Mouse (Mus musculus) midbrain, embryonic 12.5 days (tissue): ENCODE data around the gene Ntn5. TPM values are rescaled to one million over a fixed set of nuclear protein-coding genes. Genes with fewer than 3 reads are reported as not detected.

ENCODE experiments used
- ATAC-seq: fragments of 200-750 bp; cut with Nextera tagmentation; 2 replicates; pipeline ENCODE4 v1.8.0; 2017; ENCODE audit warnings: low read depth, moderate TSS enrichment, moderate library complexity; ENCODE audit not compliant: low FRiP score
- H3K27ac ChIP-seq: fragments of 300-500 bp; sonication (generic); replicated peaks from 2 replicates; pipeline ENCODE4 v1.5.1; 2016; ENCODE audit warnings: mild to moderate bottlenecking
- H3K27me3 ChIP-seq: fragments of 300-500 bp; sonication (generic); 2 replicates; pipeline ENCODE4 v1.6.1; 2016; ENCODE audit warnings: mild to moderate bottlenecking
- H3K36me3 ChIP-seq: fragments of 300-500 bp; sonication (generic); 2 replicates; pipeline ENCODE4 v1.6.1; 2016
- H3K4me1 ChIP-seq: fragments of 300-500 bp; sonication (generic); 2 replicates; pipeline ENCODE4 v1.6.1; 2016
- H3K4me2 ChIP-seq: fragments of 300-500 bp; sonication (generic); replicated peaks from 2 replicates; pipeline ENCODE4 v1.6.1; 2016; ENCODE audit warnings: mild to moderate bottlenecking, moderate library complexity
- H3K4me3 ChIP-seq: fragments of 300-500 bp; sonication (generic); 2 replicates; pipeline ENCODE4 v1.5.1; 2016; ENCODE audit warnings: mild to moderate bottlenecking
- H3K9ac ChIP-seq: fragments of 300-500 bp; sonication (generic); replicated peaks from 2 replicates; pipeline ENCODE4 v1.6.1; 2016; ENCODE audit warnings: mild to moderate bottlenecking, moderate library complexity
- H3K9me3 ChIP-seq: fragments of 300-500 bp; sonication (generic); 2 replicates; pipeline ENCODE4 v1.6.1; 2016; ENCODE audit warnings: mild to moderate bottlenecking
- whole genome bisulfite sequencing: fragments of 180-500 bp; shearing (Covaris S2); methylation state at CpG from one replicate; pipeline ENCODE4 v1.1.7; 2016; 5-methylcytosine and 5-hydroxymethylcytosine counted together
- polyA plus RNA-seq: library from polyadenylated mRNA; unstranded; fragments of >200 nt; fragmentation: Nextera tagmentation; extraction: Ambion mirVana; gene quantifications from 2 replicates; pipeline ENCODE4 v1.2.1, GENCODE M21; 2016

Gene Ntn5
- polyA plus RNA-seq: 0.31 TPM in 1 of 2 replicates, not detected in the other

DNA sequence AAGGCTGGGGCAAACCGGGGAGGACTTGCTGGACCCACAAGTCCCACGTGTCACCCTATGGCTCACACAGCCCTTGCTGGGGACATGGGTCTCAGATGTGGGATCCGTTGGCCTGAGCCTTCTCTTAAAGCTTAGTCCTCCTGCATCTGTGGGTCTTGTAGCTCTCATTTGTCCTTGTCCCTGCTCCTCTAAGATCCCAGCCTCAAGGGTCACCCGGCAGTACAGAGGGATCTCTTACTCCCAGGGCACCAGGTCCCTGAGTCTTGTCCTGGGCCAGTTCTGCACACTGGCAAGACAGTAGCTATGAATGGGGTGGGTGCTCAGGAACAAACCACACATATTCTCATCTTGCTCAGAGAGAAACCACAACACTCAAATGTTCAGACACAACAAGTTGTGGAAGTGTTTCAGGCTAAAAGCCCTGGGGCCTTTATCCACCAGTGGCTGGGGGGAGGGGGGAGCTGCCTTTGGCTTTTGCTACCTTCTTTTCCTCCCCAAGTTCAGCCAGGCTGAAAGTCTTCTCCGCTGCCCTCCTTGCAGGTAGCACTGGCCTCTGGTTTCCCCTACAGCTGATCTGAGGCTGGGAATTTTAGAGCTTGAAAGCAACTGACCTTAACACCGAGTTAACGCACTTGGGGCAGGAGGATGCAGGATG lies at the start of gene Ntn5:
Gene Ntn5 (plus strand): TSS at position 627 of the 655 bp plus-strand sequence.
- WGBS: 75% methylated on average over 7 of the region's 7 CpGs
- Histone ChIP-seq H3K4me2 (no peak within 1 kb of the TSS), H3K4me1 (peaks cover 5% of the 10 kb centered on the region; the same call in 1 of the 2 replicates), H3K27me3 (peaks cover 24% of the 10 kb centered on the region), H3K36me3 (no peaks in the 10 kb centered on the region), H3K4me3 (no peak within 1 kb of the TSS), H3K9me3 (no peaks in the 10 kb centered on the region), H3K27ac (no peak within 1 kb of the TSS), H3K9ac (no peak within 1 kb of the TSS)
- 0 out of 2 replicates have a peak, but pooled peaks have one; percentile 8 for ATAC-seq

DNA sequence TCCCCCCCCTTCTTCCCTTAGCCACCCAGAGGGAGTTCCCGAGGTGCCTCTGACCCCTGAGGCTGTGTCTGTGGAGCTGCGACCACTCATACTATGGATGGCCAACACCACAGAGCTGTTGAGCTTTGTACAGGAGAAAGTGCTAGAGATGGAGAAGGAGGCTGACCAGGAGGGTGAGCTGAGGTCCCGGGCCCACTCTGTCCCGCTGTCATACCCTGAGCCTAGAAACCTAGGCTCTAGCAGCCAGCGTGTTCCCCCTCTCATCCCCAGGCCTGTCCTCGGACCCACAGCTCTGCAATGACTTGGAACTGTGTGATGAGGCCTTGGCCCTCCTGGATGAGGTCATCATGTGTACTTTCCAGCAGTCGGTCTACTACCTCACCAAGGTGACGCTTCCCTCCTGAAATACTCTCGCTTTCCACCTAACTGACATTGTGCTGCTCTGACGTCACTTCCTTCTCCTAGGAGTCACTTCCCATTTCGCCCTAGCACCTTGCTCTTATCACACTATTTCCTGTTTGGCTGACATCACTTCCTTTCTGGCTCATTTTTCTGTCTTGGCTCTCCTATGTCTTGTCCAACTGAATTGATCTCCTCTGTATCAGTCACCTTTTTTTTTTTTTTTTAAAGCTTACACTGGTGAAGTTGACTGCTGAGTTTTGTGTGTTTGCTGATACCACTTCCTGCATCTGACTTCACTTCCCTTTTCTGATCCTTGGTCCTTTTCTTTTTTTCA lies 48.7 kb upstream of the Ntn5 start:
- no peak overlapping the region for H3K4me3 ChIP-seq
- no peak overlapping the region for H3K27ac ChIP-seq
- H3K27me3 ChIP-seq: peaks cover 40% of the 10 kb centered on the region
- H3K9me3 ChIP-seq: no peaks in the 10 kb centered on the region
- no peak overlapping the region for H3K4me2 ChIP-seq
- whole genome bisulfite sequencing: 92% methylated on average over 10 of the region's 11 CpGs
- no peak for ATAC-seq
- no peak overlapping the region for H3K9ac ChIP-seq
- H3K4me1 ChIP-seq: peaks cover 12% of the 10 kb centered on the region
- H3K36me3 ChIP-seq: peaks cover 6% of the 10 kb centered on the region

DNA sequence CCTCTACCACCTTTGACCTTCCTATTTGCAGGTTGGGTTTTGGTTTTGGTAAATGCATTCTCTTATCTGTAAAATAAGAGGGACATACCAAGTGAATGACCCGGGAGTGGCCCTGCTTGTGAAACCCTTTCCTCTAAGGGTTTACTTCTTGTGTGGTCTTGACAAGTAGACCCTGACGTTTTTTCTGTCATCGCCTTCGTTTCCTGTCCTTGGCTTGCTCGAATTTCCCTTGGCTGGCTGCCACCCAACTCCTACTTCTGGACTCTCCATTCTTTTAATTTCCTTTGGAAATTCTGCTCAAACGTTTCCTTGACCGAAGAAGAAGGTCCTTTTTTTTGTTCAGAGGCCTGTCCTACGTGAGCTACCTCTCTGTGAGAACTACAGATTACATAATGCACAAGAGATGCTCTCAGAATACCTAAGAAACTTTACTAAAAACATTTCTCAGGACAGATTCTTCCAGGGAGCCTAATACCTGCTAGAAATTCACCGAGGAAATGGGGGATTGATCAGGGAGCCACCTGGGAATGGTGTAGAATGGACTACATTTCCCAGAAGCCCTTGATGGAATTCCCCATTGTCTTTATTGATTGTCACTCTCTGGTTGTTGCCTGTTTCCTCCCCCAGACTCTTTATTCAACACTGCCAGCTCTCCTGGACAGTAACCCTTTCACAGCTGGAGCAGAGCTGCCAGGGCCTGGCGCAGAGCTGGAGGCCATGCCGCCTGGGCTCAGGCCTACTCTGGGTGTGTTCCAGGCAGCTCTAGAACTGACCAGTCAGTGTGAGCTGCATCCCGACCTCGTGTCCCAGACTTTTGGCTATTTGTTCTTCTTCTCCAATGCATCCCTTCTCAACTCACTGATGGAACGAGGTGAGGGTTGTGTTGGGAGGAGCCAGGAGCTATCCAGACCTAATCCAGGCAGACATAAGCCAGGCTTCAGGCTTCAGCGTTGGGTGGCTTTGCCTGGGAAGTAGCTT lies 47.8 kb upstream of the Ntn5 start:
- Histone ChIP-seq H3K4me2 (no peak overlapping the region), H3K4me3 (no peak overlapping the region), H3K36me3 (peaks cover 6% of the 10 kb centered on the region), H3K4me1 (peaks cover 12% of the 10 kb centered on the region), H3K27ac (no peak overlapping the region), H3K27me3 (peaks cover 40% of the 10 kb centered on the region), H3K9ac (no peak overlapping the region), H3K9me3 (no peaks in the 10 kb centered on the region)
- ATAC-seq: no peak
- 92% methylated on average over 15 of the region's 15 CpGs for WGBS

DNA sequence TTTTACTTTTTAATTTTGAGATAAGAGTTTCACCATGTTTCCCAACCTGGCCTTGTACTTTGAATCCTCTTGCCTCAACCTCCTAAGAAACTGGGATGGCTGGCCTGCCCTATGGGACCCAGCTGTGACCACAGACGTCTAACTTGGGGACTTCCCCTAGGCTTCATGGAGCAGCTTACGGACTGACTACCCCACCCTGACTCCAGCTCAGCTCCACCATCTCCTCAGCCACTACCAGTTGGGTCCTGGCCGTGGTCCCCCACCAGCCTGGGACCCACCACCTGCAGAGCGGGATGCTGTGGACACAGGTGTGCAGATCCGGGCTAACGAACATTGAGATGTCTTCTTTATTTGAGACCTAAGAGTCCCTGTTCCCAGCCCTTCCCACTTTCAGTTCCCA lies 46.1 kb upstream of the Ntn5 start:
- H3K36me3 ChIP-seq: peaks cover 6% of the 10 kb centered on the region
- peaks cover 17% of the 10 kb centered on the region for H3K4me1 ChIP-seq
- H3K9me3 ChIP-seq: no peaks in the 10 kb centered on the region
- no peak overlapping the region for H3K27ac ChIP-seq
- H3K4me3 ChIP-seq: no peak overlapping the region
- no peak overlapping the region for H3K9ac ChIP-seq
- no peak for ATAC-seq
- no peak overlapping the region for H3K4me2 ChIP-seq
- peaks cover 23% of the 10 kb centered on the region for H3K27me3 ChIP-seq
- 91% methylated on average over 6 of the region's 6 CpGs for WGBS

DNA sequence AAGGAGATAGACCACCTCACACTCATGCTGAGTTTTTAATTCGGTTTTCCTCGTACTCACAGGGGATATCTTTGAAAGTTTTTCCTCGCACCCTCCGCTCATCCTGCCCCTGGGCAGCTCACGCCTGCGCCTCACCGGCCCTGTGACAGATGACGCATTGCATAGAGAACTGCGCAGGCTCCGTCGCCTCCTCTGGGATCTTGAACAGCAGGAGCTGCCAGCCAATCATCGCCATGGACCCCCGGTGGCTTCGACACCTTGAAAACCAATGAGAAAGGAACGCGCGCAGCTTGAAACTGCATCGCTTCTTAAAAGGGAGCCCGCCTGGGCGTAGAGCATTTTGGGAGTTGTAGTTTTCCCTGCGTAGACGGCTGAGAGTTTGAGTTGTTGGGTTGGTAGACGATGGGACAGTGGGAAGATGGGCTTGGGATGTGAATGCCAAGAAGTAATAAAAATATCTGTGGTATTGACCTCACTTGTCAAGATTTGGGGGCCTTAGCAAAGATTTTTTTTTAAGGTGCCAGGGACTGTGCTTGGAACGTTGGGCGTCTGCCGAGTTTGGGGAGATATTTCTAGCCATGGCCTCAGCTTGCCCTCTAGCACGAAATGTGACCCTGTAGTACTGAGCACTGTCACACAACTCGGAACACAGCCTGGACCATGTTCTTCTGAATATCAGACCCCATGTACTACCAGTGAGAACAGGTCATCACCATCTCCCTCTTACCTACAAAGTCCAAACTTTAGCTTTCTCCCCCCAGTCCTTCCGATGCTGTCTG lies 45.0 kb upstream of the Ntn5 start:
- Histone ChIP-seq H3K4me2 (peak overlapping the region; percentile 38), H3K27me3 (peaks cover 12% of the 10 kb centered on the region), H3K4me1 (peaks cover 20% of the 10 kb centered on the region), H3K36me3 (peaks cover 6% of the 10 kb centered on the region), H3K27ac (no peak overlapping the region), H3K4me3 (peak overlapping the region; percentile 24; the same call in 1 of the 2 replicates), H3K9ac (no peak overlapping the region), H3K9me3 (no peaks in the 10 kb centered on the region)
- ATAC-seq: peak; percentile 85
- 19% methylated on average over 29 of the region's 29 CpGs for WGBS

DNA sequence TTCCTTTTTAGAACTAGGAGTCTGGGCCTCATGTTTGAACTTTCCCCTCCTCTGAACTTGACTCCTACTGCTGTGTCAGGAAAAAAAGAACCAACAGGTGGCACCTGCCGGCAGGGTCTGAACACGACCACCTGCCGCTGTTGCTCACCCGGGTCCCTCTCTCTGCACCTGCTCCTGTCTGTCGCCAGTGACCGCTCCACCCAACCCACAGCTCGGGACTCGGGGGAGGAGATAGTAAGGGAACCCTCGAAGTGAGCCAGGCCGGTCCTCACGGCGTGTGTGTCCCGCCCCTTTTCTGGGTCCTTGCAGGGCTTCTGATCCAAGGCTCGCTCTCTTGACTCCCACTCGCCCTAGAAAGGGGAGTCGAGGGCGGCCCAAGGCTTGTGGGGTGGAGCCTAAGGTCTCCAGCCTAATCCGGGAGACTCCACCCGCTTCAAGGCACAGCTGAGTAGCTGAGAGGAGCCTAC lies 44.2 kb upstream of the Ntn5 start, which contains the start of gene Mamstr:
Gene Mamstr (plus strand): TSS at position 417 of the 467 bp plus-strand sequence.
- H3K4me2 ChIP-seq: peak within 1 kb of the TSS; percentile 38; the same call in 1 of the 2 replicates
- H3K9ac ChIP-seq: no peak within 1 kb of the TSS
- no peaks in the 10 kb centered on the region for H3K9me3 ChIP-seq
- 19% methylated on average over 19 of the region's 19 CpGs for WGBS
- no peak within 1 kb of the TSS for H3K4me3 ChIP-seq
- ATAC-seq: no peak
- peaks cover 12% of the 10 kb centered on the region for H3K27me3 ChIP-seq
- H3K36me3 ChIP-seq: peaks cover 6% of the 10 kb centered on the region
- no peak within 1 kb of the TSS for H3K27ac ChIP-seq
- H3K4me1 ChIP-seq: peaks cover 26% of the 10 kb centered on the region

DNA sequence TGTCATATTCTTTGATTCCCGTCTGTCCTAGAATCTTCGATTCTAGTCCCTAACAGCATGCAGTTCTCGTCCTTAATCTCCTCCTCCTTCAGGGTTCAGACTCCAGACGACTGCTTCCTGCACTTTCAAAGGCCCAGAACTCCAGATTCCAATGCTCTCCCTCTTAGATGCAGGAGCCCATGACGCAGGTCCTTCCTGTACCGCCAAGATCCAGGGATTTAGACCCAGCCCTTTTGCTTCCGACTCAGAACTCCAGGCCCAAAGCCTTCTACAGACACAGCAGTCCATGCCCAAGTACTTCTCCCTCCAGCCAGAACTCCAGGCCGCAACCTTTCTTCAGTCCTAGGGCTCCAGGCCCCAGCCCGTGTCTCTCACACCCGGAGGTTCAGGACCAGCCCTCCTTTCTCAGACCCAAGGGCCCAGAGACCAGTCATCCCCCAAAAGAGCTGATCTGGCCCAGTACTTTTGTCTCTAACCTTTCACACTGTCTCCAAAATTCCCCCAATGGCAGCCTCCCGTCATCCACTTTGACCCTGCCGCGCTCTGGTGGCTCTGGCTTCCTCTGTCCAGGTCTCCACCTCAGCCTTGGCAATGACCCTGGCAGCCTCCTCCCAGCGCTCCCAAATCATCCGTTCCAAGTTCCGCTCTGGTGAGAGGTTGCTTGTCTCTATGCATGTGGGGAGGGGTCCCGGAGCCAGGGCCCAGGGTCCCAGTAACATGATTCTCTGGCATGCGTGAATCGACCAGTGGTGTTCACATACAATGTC lies 43.4 kb upstream of the Ntn5 start:
- Histone ChIP-seq H3K9me3 (no peaks in the 10 kb centered on the region), H3K4me3 (no peak overlapping the region), H3K36me3 (peaks cover 6% of the 10 kb centered on the region), H3K4me1 (peaks cover 30% of the 10 kb centered on the region), H3K27me3 (peaks cover 16% of the 10 kb centered on the region), H3K27ac (no peak overlapping the region), H3K9ac (no peak overlapping the region), H3K4me2 (no peak overlapping the region)
- WGBS: 72% methylated on average over 19 of the region's 19 CpGs
- no peak for ATAC-seq

DNA sequence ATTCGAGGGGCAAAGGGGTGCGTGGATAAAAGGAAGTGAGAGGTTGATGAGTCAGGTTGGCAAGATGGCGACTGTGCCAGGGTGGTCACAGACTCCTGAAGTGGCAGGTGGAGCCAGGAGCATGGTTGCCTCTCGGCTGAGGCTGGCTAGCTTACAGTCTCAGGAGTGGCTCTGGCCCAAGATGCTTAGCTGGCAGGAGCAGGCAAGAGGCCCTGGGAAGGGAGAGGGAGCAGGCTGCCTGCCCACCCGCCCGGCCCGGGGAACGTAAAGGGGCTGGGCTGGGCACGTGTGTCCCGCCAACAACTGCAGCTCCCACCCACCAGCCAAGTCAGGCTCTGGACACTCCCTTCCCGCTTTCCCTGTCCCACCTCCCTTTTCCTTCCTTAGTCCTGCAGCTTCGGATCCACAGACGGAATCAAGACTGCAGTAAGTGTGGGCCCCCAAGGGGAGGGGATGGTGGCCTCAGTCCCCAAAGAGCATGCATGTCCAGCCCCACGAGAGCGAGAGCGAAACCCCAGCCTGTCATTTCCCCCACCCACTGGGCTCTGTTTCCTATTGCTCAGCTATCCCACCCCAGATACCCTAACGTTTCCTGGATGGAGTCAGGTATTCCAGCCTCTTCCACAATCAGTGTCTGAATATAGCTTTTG lies 42.3 kb upstream of the Ntn5 start:
- no peak for ATAC-seq
- peaks cover 20% of the 10 kb centered on the region for H3K27me3 ChIP-seq
- no peak overlapping the region; the same call in 1 of the 2 replicates for H3K9ac ChIP-seq
- peaks cover 30% of the 10 kb centered on the region for H3K4me1 ChIP-seq
- peaks cover 1% of the 10 kb centered on the region for H3K36me3 ChIP-seq
- no peaks in the 10 kb centered on the region for H3K9me3 ChIP-seq
- 80% methylated on average over 12 of the region's 17 CpGs for WGBS
- no peak overlapping the region for H3K4me3 ChIP-seq
- no peak overlapping the region for H3K27ac ChIP-seq
- 0 out of 2 replicates have a peak overlapping the region, but pooled peaks have one; percentile 1 for H3K4me2 ChIP-seq

DNA sequence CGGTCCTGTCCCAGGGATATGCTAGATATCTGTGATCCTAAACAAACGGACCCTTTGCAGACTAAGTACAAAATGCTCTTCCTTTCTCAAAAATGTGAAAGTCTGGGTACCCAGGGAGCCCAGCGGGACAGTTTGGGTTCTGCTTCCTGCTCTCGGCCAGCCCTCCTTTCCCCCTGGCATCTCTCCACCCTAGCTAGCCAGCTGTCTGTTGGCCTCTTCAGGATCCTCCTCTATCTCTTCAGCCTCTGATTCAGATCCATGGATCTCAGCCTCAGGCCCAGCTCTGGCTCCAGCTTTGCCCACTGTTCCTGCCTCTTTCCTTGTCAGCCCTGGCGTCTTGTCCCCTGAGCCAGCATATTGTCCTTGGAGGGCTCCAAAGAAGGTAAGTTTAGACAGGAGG lies 41.7 kb upstream of the Ntn5 start:
- no peaks in the 10 kb centered on the region for H3K36me3 ChIP-seq
- H3K4me2 ChIP-seq: peak overlapping the region; percentile 77; the same call in 1 of the 2 replicates
- no peaks in the 10 kb centered on the region for H3K9me3 ChIP-seq
- H3K4me1 ChIP-seq: peaks cover 30% of the 10 kb centered on the region
- no peak overlapping the region; the same call in 1 of the 2 replicates for H3K9ac ChIP-seq
- ATAC-seq: no peak
- H3K4me3 ChIP-seq: no peak overlapping the region
- no peak overlapping the region; the same call in 1 of the 2 replicates for H3K27ac ChIP-seq
- H3K27me3 ChIP-seq: peaks cover 20% of the 10 kb centered on the region
- WGBS: 83% methylated on average over 5 of the region's 5 CpGs
